Mouse (Mus musculus) hindbrain, embryonic 11.5 days (tissue): ENCODE results near the gene Rnf180. TPM values are rescaled to one million over a fixed set of nuclear protein-coding genes. Genes with fewer than 3 reads are reported as not detected.

Experiments
- ATAC-seq: fragments of 200-750 bp; cut with Nextera tagmentation; 2 replicates; pipeline ENCODE4 v1.8.0; 2017; ENCODE audit warnings: mild to moderate bottlenecking, moderate TSS enrichment, moderate library complexity; ENCODE audit not compliant: low FRiP score
- DNase-seq: peaks from one replicate; pipeline ENCODE4 v3.0.0-alpha.2; 2015; ENCODE audit warnings: low spot score
- H3K27ac ChIP-seq: fragments of 300-500 bp; sonication (generic); 2 replicates; pipeline ENCODE4 v1.5.1; 2014; ENCODE audit warnings: mild to moderate bottlenecking, low read depth, low read length
- H3K27me3 ChIP-seq: fragments of 300-500 bp; sonication (generic); 2 replicates; pipeline ENCODE4 v1.6.1; 2014; ENCODE audit warnings: mild to moderate bottlenecking, low read length, moderate library complexity, mixed read lengths; ENCODE audit not compliant: control insufficient read depth, insufficient read depth
- H3K36me3 ChIP-seq: fragments of 300-500 bp; sonication (generic); 2 replicates; pipeline ENCODE4 v1.6.1; 2014; ENCODE audit warnings: mild to moderate bottlenecking, low read length, moderate library complexity, mixed read lengths; ENCODE audit not compliant: control insufficient read depth, insufficient read depth
- H3K4me1 ChIP-seq: fragments of 300-500 bp; sonication (generic); replicated peaks from 2 replicates; pipeline ENCODE4 v1.6.1; 2014; ENCODE audit warnings: low read length, mixed read lengths; ENCODE audit not compliant: control insufficient read depth, insufficient read depth
- H3K4me2 ChIP-seq: fragments of 300-500 bp; sonication (generic); replicated peaks from 2 replicates; pipeline ENCODE4 v1.6.1; 2014; ENCODE audit warnings: mild to moderate bottlenecking, low read depth, low read length
- H3K4me3 ChIP-seq: fragments of 300-500 bp; sonication (generic); 2 replicates; pipeline ENCODE4 v1.5.1; 2014; ENCODE audit warnings: low read depth, low read length
- H3K9ac ChIP-seq: fragments of 300-500 bp; sonication (generic); 2 replicates; pipeline ENCODE4 v1.6.1; 2014; ENCODE audit warnings: low read depth, low read length
- H3K9me3 ChIP-seq: fragments of 300-500 bp; sonication (generic); 2 replicates; pipeline ENCODE4 v1.6.1; 2016; ENCODE audit warnings: low read length; ENCODE audit not compliant: control insufficient read depth
- WGBS: fragments of 180-500 bp; shearing (Covaris S2); extraction: QIAGEN DNeasy Blood & Tissue Kit; methylation state at CpG from one replicate; pipeline ENCODE4 v1.1.7; 2014; 5-methylcytosine and 5-hydroxymethylcytosine counted together
- polyA plus RNA-seq: library from polyadenylated mRNA; unstranded; fragments of >200 nt; fragmentation: Nextera tagmentation; extraction: Ambion mirVana; gene quantifications from 2 replicates; pipeline ENCODE4 v1.2.1, GENCODE M21; 2014

The Rnf180 gene
- polyA plus RNA-seq, 1 experiment from 2014 or later, result 10.1 TPM

DNA sequence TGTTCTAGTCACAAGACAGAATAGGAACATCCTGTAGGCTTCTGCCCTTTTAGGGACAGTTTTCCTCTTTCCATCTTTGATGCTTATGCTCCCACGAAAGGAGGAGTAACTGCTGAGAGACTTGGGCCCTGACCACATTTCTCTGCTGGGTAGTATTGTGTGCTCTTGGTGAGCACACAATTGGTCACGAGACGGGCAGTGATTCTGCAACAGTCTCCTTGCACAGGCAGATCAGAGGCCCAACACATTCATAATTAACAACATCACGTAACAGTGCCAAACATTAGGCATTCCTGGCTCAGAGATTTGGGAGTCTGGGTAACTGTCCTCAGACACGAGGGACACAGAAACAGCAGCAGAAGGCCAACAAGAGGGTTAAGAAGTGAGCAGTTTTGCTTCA, 113.8 kb downstream of the Rnf180 start:
- Histone ChIP-seq H3K36me3 (no peaks in the 10 kb centered on the region), H3K27ac (no peak overlapping the region), H3K9ac (no peak overlapping the region), H3K4me3 (no peak overlapping the region), H3K4me1 (no peaks in the 10 kb centered on the region), H3K4me2 (no peak overlapping the region), H3K27me3 (no peaks in the 10 kb centered on the region), H3K9me3 (no peaks in the 10 kb centered on the region)
- DNase-seq, result no peak
- 85% methylated on average over 5 of the region's 5 CpGs for WGBS
- ATAC-seq, result no peak

DNA sequence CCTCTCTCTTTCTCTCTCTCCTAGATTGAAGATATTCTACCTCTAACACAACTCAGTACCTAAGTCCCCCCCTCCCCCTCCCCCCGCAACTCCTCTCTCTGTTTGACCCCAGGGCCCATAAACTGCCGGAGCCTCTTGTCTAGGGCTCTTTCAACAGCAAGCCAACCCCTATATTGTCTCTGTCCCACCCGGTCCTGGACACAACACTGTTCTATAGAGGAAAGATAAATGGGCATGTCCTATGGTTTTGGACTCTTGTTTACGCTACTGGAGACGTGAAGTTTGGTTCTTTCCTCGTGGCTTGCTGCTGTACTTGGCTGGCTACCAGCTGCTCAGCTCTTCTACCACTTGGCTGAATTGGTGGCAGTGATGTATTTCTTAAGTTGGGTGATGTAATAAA, 129.2 kb downstream of the Rnf180 start:
- Histone ChIP-seq H3K9me3 (no peaks in the 10 kb centered on the region), H3K27ac (no peak overlapping the region), H3K27me3 (no peaks in the 10 kb centered on the region), H3K9ac (no peak overlapping the region), H3K4me1 (no peaks in the 10 kb centered on the region), H3K4me3 (no peak overlapping the region), H3K36me3 (no peaks in the 10 kb centered on the region), H3K4me2 (no peak overlapping the region)
- 71% methylated on average over 6 of the region's 6 CpGs for WGBS
- ATAC-seq (no peak), DNase-seq (no peak)

DNA sequence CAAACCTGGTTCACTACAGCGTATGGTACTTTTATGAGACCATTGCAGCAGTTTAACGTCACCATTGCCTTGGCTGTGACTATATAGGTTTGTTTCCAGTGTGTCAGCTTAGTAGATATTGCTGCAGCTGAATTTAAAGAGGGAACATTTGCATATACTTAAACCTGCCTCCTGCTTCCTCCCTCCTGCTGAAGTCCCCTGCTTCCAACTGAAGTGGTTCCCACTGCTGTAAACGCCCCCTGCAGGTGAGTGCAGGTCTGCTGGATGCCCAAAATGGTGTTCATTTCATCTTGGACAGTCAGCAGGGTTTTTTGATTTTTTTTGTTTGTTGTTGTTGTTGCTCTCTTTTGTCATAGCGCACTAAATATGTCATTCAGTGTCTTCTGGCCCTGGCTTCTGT, 140.7 kb downstream of the Rnf180 start:
- H3K4me3 ChIP-seq, result no peak overlapping the region
- H3K27me3 ChIP-seq, result no peaks in the 10 kb centered on the region
- DNase-seq, result peak; percentile 30
- no peak overlapping the region for H3K9ac ChIP-seq
- no peaks in the 10 kb centered on the region for H3K4me1 ChIP-seq
- H3K36me3 ChIP-seq, result no peaks in the 10 kb centered on the region
- H3K9me3 ChIP-seq, result no peaks in the 10 kb centered on the region
- no peak overlapping the region for H3K4me2 ChIP-seq
- no peak overlapping the region for H3K27ac ChIP-seq
- WGBS, result 62% methylated on average over 4 of the region's 4 CpGs
- no peak for ATAC-seq

DNA sequence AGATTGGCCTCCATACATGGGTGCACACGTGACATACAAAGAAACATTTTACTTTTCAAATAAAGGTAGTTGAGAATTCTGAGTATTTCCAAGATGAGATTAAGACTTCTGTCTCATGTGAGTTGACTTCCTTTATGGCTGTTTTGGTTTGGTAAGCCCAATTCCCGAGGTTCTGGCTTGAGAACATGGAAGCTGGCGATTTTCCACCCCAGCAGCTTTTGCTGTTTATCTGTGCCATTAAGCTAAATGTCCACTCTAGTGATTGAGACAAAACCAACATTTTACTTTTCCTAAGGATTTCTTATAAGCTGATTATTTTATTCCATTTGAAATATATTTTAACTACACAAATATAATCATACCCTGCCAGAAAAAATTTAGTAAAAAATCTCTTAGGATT, 144.6 kb downstream of the Rnf180 start:
- no peak overlapping the region for H3K4me3 ChIP-seq
- 76% methylated on average over 3 of the region's 3 CpGs for WGBS
- H3K27ac ChIP-seq, result no peak overlapping the region
- H3K9me3 ChIP-seq, result no peaks in the 10 kb centered on the region
- no peak for DNase-seq
- H3K27me3 ChIP-seq, result no peaks in the 10 kb centered on the region
- no peak overlapping the region for H3K4me2 ChIP-seq
- no peaks in the 10 kb centered on the region for H3K4me1 ChIP-seq
- no peak overlapping the region for H3K9ac ChIP-seq
- ATAC-seq, result no peak
- H3K36me3 ChIP-seq, result no peaks in the 10 kb centered on the region

DNA sequence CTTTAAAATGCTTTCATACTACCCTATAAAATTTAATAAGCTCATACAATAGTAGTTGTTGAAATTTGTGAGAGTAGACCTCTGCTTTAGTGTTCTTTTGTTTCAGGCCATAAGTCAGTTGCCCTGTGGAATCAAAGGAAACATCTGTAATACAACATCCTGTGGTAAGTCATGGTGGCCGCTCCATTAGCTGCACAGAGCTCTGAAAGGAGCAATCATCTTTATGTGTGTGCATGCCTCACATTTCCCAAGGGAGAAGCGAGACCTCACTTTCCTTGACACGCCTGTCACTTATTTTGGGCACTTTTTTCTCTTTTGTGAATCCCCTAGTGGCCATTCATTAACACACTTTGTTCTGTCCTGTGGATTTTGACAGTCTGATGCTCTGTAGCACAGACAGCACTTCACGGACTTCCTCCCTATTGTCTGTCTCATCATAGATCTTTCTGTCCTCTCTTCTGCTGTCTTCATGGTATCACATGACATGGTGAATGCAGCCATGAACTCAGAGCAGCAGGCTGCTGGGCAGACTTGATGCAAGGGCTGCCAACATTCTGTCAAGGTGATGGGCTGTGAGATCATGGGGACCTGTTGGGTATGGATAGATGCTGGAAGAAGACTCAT, 146.7 kb downstream of the Rnf180 start:
- Histone ChIP-seq H3K36me3 (no peaks in the 10 kb centered on the region), H3K9me3 (no peaks in the 10 kb centered on the region), H3K4me3 (no peak overlapping the region), H3K27me3 (no peaks in the 10 kb centered on the region), H3K4me2 (no peak overlapping the region), H3K9ac (no peak overlapping the region), H3K4me1 (no peaks in the 10 kb centered on the region), H3K27ac (no peak overlapping the region)
- WGBS, result 51% methylated on average over 4 of the region's 4 CpGs
- peak; percentile 61; the same call in 1 of the 2 replicates for ATAC-seq
- peak; percentile 5 for DNase-seq

DNA sequence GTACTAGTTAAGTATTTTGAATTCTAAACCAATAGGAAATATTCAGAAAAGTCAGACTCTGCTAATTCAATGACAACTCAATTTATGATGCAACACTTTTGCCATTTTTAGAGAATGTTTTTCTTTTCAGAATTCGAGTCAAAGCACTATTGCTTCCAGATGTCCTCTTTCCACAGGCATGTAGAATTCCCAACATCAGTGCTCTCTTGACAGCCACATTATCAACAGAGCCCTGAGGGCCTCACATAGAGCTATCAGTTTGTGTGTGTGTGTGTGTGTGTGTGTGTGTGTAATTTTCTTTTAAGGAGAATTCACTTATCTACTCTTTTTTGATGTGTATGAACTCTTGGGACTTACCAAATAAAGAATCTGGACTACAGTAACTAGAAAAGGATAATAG, 147.8 kb downstream of the Rnf180 start:
- no peak overlapping the region for H3K4me3 ChIP-seq
- no peak overlapping the region for H3K27ac ChIP-seq
- no peaks in the 10 kb centered on the region for H3K4me1 ChIP-seq
- peak; percentile 16 for DNase-seq
- no peak overlapping the region for H3K9ac ChIP-seq
- 50% methylated on average over 1 of the region's 1 CpGs for WGBS
- ATAC-seq, result no peak
- H3K9me3 ChIP-seq, result no peaks in the 10 kb centered on the region
- no peak overlapping the region for H3K4me2 ChIP-seq
- H3K27me3 ChIP-seq, result no peaks in the 10 kb centered on the region
- no peaks in the 10 kb centered on the region for H3K36me3 ChIP-seq

DNA sequence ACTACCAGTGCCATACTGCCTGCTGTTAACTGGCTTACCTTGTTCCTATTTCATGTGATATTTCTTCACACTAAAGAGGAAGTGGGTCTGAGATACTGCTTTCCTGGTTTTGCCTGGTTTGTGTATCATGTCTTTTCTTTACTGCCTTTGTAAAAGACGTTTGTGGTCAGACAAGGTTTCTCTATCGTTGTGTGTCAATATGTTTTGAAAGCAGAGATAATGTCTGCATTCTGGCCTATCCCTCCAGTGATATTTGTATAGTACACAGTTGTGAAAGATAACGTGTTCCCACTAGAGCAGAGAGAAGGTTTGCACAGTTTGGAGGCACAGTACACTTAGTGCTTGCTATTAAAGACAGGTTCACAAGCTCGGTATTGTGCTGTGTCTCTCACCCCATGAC, 154.7 kb downstream of the Rnf180 start:
- Histone ChIP-seq H3K36me3 (no peaks in the 10 kb centered on the region), H3K27ac (no peak overlapping the region), H3K4me3 (no peak overlapping the region), H3K9me3 (no peaks in the 10 kb centered on the region), H3K4me1 (no peaks in the 10 kb centered on the region), H3K4me2 (no peak overlapping the region), H3K9ac (no peak overlapping the region), H3K27me3 (no peaks in the 10 kb centered on the region)
- 87% methylated on average over 4 of the region's 4 CpGs for WGBS
- ATAC-seq (no peak), DNase-seq (no peak)

DNA sequence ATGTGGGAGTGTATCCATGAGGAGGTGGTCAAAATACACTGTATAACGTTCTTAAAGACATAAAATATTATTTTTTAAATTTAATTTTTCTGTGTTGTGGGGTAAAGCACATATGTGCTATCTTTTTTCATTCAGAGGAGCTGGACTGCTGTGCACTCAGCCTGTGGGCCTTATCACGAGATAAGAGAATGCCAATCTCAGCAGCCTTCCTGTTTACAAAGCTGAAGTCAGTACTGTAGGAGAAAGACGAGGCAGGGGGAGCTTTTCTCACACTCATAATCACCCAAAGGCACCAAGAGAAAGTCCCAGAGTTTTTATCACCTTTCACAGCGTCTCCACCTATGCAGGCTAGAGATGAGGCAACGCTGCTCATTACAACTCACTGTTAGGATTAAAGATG, 160.2 kb downstream of the Rnf180 start:
- Histone ChIP-seq H3K9me3 (no peaks in the 10 kb centered on the region), H3K27me3 (no peaks in the 10 kb centered on the region), H3K9ac (no peak overlapping the region), H3K4me3 (no peak overlapping the region), H3K4me2 (no peak overlapping the region), H3K27ac (no peak overlapping the region), H3K4me1 (no peaks in the 10 kb centered on the region), H3K36me3 (no peaks in the 10 kb centered on the region)
- no peak for ATAC-seq
- WGBS, result 74% methylated on average over 5 of the region's 5 CpGs
- no peak for DNase-seq

DNA sequence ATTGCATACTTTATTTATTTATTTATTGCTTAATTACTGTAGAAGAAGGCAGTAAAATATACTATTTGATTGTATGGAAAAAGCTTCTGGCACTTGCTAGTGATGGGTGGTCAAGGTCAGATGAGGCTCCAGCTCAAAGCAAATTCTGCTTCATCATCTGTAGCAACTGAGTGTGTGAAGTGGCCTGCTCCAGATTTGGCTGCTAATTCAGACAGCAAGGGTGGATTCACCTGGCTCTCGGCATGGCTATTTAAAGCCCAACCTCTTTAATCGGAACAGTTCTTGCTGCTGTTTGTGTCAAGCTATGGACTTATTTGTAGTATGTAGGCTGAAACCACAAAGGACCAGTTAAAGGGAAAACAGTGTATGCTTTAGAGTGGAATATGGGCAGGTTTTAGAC, 161.8 kb downstream of the Rnf180 start:
- Histone ChIP-seq H3K36me3 (no peaks in the 10 kb centered on the region), H3K27me3 (no peaks in the 10 kb centered on the region), H3K27ac (no peak overlapping the region), H3K9ac (no peak overlapping the region), H3K4me2 (no peak overlapping the region), H3K4me3 (no peak overlapping the region), H3K9me3 (no peaks in the 10 kb centered on the region), H3K4me1 (no peaks in the 10 kb centered on the region)
- 90% methylated on average over 2 of the region's 2 CpGs for WGBS
- no peak for ATAC-seq
- DNase-seq, result no peak
